Mouse (Mus musculus): ENCODE data around the gene Gm20489. TPM values are rescaled to one million over a fixed set of nuclear protein-coding genes. Genes with fewer than 3 reads are reported as not detected.

The Gm20489 gene
- polyA plus RNA-seq (2015; fragmentation: Nextera tagmentation; extraction: Ambion mirVana): not detected in 2 replicates

DNA sequence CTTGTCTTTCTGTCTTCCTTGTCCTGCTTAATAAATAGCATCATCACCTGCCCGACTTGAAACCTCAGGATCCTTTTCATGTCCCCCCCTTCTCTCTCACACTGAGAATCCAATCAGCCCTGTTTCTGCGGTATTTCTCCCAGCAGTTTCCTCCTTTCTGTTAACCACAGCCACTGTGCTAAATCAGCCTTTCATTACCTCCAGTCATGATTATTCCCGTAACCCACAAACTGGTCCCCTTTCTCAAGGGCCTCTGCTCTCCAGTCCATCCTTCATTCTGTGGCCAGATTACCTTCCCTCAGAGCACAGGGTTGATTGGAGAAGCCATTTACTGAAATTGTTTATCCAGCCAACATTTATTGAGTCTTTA is at the start of gene Gm20489:
Gm20489 (minus strand) TSS at position 269 of the 370 bp plus-strand sequence.

DNA sequence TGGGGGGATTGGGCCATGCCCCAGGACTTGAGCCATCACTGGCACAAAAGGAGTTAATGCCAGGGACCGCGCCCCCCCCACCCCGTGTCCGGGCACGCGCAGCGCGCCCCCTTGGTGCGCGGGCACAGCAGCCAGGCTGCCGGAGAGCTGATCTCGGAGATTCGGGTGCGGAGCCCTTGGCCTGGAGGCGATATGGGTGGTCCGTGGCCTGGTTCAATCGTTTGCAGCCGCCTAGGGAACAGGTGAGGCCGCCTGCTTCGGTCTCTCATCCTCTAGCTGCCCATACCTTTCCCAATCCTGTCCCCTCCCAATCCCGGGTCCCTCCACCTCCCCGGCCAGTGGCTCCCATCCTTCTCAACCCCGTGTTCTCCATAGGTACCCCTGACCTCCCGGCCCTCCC is 30.2 kb upstream of the Gm20489 start, which contains the start of gene Nlgn3:
Nlgn3 (plus strand) TSS at position 114 of the 400 bp plus-strand sequence.

DNA sequence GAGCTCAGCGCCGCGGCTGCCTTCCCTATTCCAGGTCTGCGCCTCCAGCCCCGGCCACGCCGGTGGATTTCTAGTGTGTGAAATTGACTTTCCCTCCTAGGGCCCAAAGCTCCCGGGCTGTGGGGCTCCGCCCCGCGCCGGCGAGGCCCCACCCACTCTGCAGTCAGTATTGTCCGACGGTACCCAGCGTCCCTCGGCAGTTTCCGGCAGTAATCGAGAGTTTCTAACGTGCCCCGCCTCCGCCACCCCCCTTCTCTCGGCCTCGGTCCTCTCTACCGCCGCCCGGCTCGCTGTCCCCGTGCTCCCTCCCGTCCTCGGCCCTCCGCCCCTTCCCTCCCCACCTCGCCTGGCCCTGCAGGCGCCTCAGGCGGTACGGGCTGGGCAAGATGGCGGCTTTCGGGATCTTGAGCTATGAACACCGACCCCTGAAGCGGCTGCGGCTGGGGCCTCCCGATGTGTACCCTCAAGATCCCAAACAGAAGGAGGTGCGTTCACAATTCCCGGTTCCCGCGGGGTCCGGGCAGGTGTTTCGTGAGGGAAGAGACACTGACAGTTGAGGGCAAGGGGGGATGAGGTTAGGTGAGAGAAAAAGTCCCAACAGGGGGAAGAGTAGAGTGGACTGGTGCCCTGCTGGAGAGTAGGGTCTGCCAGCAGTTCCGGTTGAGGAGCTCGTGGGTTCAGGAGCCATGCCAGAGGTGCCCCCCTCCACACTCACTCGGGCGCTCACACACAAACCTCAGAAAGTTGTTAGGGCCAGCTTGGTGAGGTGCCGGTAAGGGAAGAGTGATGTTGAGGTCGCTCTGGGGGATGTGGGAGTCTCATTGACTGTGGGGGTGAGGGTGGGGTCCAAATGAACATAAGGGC is 5.3 kb upstream of the Gm20489 start, which contains the start of gene Med12:
Med12 (plus strand) TSS at position 156 of the 864 bp plus-strand sequence.

DNA sequence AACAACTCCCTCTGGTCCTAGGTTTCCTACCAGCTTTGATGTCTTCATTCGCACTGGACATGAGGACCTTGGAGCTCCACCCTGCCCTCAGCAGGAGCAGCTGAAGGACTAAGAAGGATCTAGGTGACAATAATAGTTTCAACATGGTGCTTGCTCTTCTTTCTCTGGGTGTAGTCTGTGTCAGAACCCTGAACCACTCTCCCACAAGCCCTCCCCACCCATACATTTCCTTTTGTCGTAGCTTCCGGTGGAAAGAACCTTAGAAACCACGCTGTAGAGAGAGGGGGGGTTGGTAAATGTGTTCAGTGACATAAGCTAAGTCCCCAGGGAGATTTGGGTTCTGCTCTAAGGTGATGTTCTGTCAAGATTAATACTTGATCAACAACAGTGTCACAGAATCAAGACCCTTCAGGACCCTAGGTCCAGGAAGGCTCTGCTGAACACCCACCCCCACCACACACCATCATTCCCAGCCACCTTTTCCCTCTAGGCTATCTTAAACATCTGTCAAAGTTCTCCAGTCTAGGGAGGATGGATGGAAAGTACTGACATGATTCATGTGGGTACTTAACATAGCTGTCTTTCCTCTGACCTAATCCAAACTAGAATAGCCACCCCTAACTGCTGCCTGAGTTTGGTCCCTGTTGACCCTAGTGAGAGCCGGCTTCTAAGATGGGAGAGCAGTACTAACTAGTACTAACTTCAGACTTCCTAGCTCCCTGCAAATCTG is 633 bp downstream of the Gm20489 start, which contains the start of gene Il2rg:
Il2rg (minus strand) TSS at position 231 of the 730 bp plus-strand sequence.

DNA sequence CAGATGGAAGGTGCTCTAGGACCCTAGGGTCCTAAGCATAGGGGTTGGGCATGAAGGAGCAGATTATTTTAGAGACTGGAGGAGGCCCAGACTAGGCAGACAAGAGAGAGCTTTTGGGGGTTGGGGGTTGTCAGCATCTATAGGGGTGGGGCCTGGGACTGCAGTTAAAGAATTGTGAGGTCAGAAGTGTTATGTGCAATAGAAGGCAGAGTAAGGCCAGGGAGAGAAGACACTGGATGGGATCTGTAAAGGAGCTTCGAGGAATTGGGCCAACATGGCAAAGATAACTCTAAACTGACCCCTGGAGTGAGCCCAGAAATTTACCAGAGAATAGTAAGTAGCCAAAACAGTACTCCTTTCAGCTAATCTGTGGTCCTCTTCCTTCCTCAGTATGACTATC is 4.9 kb downstream of the Gm20489 start, which contains the start of gene Gm614:
Gm614 (minus strand) TSS at position 101 of the 400 bp plus-strand sequence.

DNA sequence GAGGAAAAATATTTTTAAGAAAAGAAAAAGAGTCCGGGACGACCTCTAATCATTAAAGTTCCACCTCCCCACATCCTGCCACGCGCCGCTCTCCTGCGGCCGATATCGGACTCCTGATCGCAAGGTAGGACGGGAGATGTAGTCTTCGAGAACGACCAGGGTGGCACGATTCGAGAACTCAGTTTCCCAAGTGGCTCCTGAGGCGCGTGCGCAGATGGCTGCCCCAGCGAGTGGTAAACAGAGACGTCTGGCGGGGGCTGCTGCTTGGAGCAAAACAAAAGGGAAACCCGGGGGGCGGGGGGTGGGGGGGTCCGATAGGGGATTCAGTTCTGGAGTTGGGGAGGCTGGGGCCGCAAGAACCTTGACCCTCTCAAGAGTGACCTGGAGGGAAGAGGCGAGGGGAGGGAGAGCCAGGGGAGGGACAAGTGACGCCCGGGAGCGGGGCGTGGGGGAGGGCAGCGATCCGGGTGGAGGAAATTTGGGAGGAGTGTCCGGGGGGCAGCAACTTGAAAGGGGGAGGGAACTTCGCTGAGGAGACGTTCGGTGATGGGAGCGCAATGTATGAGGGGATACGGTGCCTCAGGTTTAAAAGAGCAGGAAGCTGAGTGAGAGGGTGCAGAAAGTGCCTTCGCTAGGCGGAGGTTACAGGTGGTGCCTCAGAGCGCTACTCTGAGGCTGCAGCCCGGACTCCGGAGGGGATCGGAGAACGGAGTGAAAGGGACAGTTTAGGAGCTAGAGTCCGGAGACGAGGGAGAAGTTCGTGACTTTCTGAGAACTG is 14.7 kb downstream of the Gm20489 start, which contains the start of gene Foxo4:
Foxo4 (plus strand) TSS at position 577 of the 778 bp plus-strand sequence.

DNA sequence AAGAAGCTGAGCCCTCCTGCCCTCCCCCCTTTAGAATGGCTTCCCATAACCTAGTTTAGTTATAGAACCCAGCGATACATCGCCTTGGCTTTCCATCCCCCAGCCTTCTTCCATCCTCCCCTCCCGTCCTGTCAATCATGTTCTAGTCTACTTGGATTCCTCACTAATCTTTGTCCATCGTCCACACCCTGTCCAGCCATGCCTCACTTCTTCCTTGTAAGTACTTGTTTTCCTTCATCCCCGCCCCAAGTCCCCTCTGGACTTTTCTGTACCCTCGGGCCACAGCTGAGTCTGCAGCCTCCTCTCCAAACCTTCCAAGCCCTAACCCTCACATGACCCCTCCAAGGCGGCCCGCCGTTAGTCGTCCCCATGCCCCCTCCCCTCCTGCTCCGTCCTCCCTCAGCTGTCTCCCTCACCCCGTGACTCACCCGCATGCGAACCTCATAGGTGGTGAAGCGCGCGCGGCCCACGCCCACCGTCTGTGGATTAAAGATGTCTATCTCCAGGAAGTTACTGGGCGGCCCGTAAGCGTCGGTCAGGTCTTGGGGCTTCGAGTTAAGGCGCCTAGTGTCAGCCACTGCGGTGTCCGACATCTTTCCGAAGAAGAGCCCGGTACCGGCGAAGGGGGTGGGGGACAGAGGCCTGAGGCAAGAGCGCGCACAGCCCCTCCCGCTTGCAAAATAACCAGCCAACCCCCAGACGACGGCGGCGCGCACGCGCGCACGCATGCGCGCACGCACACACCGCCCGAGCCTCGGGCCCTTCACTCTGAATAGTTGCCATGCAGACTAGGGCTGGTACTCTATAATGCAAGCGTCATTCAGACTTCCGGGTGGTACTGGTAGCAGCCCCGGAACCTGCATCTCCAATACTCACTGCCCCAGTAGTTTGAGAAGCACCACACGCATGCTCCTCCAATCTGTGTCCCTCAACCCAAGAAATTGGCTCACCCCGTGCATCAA is 46.7 kb downstream of the Gm20489 start, which contains the start of gene Snx12:
Snx12 (minus strand) TSS at position 730 of the 962 bp plus-strand sequence.

Other genes starting within 250 kb of the Gm20489 start
- gene Tex11, start 209.4 kb downstream of the Gm20489 start, polyA plus RNA-seq (2015; fragmentation: Nextera tagmentation; extraction: Ambion mirVana): 0.10 TPM in 1 of 2 replicates, not detected in the other
- gene Slc7a3, start 183.0 kb downstream of the Gm20489 start, polyA plus RNA-seq (2015; fragmentation: Nextera tagmentation; extraction: Ambion mirVana): 14.8 and 16.3 TPM in 2 replicates
- 32.5 and 35.6 TPM in 2 replicates for gene Snx12, start 46.5 kb downstream of the Gm20489 start, polyA plus RNA-seq (2015; fragmentation: Nextera tagmentation; extraction: Ambion mirVana)
- gene Foxo4, start 14.5 kb downstream of the Gm20489 start, polyA plus RNA-seq (2015; fragmentation: Nextera tagmentation; extraction: Ambion mirVana): 0.90 and 1.0 TPM in 2 replicates
- 0.22 TPM in 1 of 2 replicates, not detected in the other for gene Gm614, start 5.0 kb downstream of the Gm20489 start, polyA plus RNA-seq (2015; fragmentation: Nextera tagmentation; extraction: Ambion mirVana)
- 4.8 and 5.2 TPM in 2 replicates for gene Il2rg, start 768 bp downstream of the Gm20489 start, polyA plus RNA-seq (2015; fragmentation: Nextera tagmentation; extraction: Ambion mirVana)
- gene Med12, start 5.0 kb upstream of the Gm20489 start, polyA plus RNA-seq (2015; fragmentation: Nextera tagmentation; extraction: Ambion mirVana): 18.4 and 21.6 TPM in 2 replicates
- gene Nlgn3, start 30.1 kb upstream of the Gm20489 start, polyA plus RNA-seq (2015; fragmentation: Nextera tagmentation; extraction: Ambion mirVana): 68.2 and 87.9 TPM in 2 replicates
- gene Gjb1, start 107.4 kb upstream of the Gm20489 start, polyA plus RNA-seq (2015; fragmentation: Nextera tagmentation; extraction: Ambion mirVana): 4.9 and 5.6 TPM in 2 replicates
- gene Zmym3, start 151.8 kb upstream of the Gm20489 start, polyA plus RNA-seq (2015; fragmentation: Nextera tagmentation; extraction: Ambion mirVana): 82.7 and 94.5 TPM in 2 replicates
- 137 and 153 TPM in 2 replicates for gene Nono, start 160.3 kb upstream of the Gm20489 start, polyA plus RNA-seq (2015; fragmentation: Nextera tagmentation; extraction: Ambion mirVana)
- 0.66 and 0.98 TPM in 2 replicates for gene Itgb1bp2, start 180.1 kb upstream of the Gm20489 start, polyA plus RNA-seq (2015; fragmentation: Nextera tagmentation; extraction: Ambion mirVana)